Mouse (Mus musculus) urinary bladder, postnatal 36 days (tissue): ENCODE data around the gene Tnfaip8l2.

Experiments
- DNase-seq, 2 experiments: peaks; one replicate each; pipeline ENCODE4 v3.0.0; 2022; ENCODE audit warnings: low spot score in 2 of 2, mixed read lengths in 1 of 2

Tnfaip8l2 gene

GRCm38 (mm10) chr3:95141952-95142616 is at the start of gene Tnfaip8l2:
Gene Tnfaip8l2, minus strand, starts transcription at chr3:95142360.
- no peak for DNase-seq

DNA sequence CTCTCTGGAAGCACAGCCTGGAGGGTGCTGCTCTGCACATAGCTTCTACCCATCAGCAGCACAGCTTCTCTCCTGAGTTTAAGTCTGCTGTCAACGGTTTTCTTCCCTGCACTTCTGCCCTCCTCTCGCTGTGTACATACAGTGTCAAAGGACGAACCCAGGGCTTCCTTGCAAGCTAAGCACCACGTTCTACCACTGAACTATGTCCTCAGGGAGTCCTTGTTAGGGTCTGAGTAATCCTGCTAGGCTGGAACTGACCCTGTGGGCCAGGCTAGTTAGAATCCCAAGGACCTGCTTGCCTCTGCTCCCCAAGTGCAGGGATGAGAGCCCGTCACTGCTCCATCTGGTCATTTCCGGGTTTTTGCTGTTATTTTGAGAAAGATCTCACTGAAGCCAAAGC is 44.7 kb upstream of the Tnfaip8l2 start:
- no peak for DNase-seq

GRCm38 (mm10) chr3:95186100-95186499 is 43.9 kb upstream of the Tnfaip8l2 start:
- no peak for DNase-seq

GRCm38 (mm10) chr3:95184796-95185577 is 42.8 kb upstream of the Tnfaip8l2 start:
- no peak for DNase-seq

- DNase-seq = no peak
Observed at GRCm38 (mm10) chr3:95181841-95182240, 39.7 kb upstream of the Tnfaip8l2 start.

- DNase-seq = no peak
Observed at GRCm38 (mm10) chr3:95179890-95180289, 37.7 kb upstream of the Tnfaip8l2 start.

DNA sequence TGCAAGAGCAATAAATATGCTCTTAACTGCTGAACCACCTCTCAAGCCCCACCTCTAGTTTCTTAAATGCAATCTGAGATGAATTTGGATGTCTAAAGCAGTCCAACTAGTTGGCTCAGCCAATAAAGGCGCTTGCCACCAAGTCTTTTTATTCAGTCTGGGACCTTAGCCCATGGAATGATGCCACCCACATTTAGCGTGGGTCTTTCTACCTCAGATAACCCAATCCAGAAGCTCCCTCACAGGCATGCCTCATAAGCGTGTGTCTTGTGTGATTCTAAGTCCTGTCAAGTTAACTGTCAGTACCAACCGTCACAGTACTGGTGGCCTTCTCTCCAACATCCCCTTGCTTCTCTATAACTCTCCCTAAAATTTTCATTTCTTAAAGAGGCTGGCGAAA is 36.8 kb upstream of the Tnfaip8l2 start:
- DNase-seq = no peak

GRCm38 (mm10) chr3:95177583-95177982 is 35.4 kb upstream of the Tnfaip8l2 start:
- no peak for DNase-seq

GRCm38 (mm10) chr3:95176500-95176899 is 34.3 kb upstream of the Tnfaip8l2 start:
- DNase-seq = no peak

DNA sequence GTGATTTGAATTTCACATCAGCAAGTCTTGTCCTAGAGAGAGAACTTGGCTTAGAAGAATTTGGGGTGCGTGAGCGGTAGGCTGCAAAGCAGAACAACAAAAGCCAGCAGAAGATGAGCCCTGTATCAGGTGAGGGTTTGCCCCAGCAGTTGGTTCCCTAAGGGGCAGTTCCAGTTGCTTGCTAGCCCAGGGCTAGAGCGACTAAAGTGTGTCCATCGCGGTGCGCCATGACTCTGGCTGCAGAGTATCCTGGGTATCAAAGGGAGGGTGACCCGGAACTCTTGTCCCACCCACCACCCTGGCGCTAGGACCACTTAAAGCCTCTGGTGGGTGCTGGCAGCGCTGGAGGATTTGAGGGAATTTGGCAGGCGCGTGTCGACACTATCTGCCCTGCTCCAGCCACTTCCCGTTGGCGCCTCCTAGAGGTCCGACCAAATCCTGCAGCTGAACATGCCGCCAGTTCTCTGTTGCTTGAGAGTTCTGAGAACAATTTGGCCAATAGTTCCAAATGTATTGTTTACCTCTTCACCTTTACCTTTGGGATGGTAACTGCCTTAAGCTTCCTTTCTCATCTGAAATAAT is 31.9 kb upstream of the Tnfaip8l2 start:
- DNase-seq = peak; percentile 81

- DNase-seq = no peak
Observed at GRCm38 (mm10) chr3:95173256-95173949, 31.2 kb upstream of the Tnfaip8l2 start.

DNA sequence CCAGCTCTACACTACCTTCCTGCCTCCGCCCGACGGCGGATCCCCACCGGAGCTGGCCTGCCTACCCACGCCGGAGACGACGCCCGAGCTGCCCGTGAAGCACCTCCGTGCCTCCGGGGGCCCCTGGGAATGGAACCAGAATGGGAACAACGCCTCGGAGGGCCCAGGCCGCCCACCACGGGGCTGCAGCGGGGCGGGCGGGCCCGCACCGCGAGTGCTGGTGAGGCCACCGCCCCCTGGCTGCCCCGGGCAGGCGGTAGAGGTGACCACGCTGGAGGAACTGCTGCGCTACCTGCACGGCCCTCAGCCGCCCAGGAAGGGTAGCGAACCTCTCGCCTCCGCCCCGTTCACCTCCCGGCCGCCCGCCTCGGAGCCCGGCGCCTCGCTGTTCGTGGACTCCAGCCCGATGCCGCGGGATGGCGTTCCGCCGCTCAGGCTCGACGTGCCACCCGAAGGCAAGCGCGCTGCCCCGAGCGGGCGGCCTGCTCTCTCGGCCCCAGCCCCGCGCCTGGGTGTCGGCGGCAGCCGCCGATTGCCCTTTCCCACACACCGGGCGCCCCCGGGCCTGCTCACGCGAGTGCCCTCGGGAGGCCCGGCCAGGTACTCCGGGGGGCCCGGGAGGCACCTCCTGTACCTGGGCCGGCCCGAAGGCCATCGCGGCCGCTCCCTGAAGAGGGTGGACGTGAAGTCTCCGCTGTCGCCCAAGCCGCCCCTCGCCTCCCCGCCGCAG is 30.5 kb upstream of the Tnfaip8l2 start:
- DNase-seq = no peak

GRCm38 (mm10) chr3:95171105-95171504 is 28.9 kb upstream of the Tnfaip8l2 start:
- no peak for DNase-seq

DNA sequence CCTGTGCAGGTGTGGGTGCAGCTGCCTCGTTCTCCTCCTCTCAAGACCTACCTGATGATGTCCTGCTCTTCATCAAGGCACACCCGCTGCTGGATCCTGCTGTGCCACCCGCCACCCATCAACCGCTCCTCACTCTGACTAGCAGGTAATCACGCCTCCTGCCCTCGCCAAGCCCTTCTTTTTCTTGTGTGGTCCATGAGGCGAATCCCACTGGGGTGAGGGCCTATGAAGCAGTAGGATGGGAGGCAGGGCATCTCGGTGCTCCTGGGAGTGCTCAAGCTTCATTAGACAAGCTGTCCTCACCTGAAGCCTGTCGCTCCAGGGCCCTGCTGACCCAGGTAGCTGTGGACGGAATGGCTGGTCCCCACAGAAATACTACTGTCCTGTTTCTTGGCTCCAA is 27.8 kb upstream of the Tnfaip8l2 start:
- DNase-seq = no peak

DNA sequence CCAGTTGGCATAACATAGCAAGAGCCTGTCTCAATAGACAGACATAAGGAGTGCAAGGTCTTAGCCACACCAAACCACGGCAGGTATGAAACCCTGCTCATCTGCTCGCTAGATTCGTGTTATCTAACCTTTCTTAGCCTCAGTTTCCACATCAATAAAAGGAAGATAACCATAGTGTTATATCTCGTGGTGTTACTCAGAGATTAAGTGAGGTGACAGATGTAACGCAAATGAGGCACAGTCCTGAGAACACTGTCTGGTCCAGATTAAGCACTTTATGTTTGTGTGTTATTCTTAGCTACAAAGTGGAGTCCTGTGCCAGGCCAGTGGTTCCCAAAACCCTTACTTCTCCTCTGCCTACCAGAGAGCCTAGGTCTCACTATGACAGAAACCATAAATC is 22.7 kb upstream of the Tnfaip8l2 start:
- no peak for DNase-seq

- DNase-seq = no peak
Observed at GRCm38 (mm10) chr3:95164256-95164550, 22.0 kb upstream of the Tnfaip8l2 start.

GRCm38 (mm10) chr3:95163419-95164255 is 21.5 kb upstream of the Tnfaip8l2 start:
- no peak for DNase-seq

DNA sequence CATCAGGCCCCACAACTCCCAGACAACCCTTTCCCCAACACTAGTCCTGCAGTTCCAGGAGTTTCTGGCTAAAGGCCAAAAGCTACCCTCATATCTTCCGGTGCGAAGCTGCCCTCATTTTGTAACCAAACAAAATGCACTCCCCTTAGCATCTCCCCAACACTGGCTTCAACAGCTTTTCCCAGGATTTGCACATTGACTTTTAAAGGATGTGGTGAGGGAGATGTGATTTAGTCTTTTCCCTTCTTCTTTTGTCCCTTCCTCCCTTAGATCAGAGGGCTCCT is 20.1 kb upstream of the Tnfaip8l2 start:
- no peak for DNase-seq

- DNase-seq = no peak
Observed at GRCm38 (mm10) chr3:95161618-95162344, 19.6 kb upstream of the Tnfaip8l2 start.

GRCm38 (mm10) chr3:95161041-95161551 is 18.9 kb upstream of the Tnfaip8l2 start:
- DNase-seq = no peak
